Comparison of ENCODE assay signal across 8 mouse cellular contexts in the genomic region with DNA sequence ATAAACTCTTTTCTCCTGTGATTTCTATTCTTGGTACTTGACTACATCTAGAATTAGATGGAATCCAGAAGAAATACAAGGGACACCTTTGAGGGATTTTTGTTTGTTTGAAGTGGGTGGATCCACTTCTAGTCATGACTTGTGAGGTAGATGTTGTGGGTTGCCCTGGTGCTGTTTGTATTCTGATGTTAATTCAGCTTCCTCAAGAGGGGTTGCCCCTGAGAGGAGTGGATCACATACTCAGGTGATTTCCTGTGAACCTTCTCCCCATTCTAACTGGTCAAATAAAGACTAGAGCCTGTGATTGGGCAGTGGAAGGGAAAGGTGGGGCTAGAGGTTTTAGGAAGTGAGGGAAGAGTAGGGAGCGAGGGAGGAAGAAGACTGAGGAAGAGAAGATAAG. TPM values are rescaled to one million over a fixed set of nuclear protein-coding genes. Genes with fewer than 3 reads are reported as not detected.
DNase-seq lines count a peak whose midpoint lies in the region; ATAC-seq and TF ChIP-seq lines count a peak whose summit lies in the region.

No protein-coding gene starts in this region.

- no peak for ATAC-seq in hindbrain, embryonic 15.5 days (ENCODE audit: low FRiP score, low read depth)
- peak; percentile 9; the same call in 1 of the 2 replicates for ATAC-seq in midbrain, embryonic 15.5 days (replicated peaks)

- peaks cover 7% of the 10 kb centered on the region; the same call in 1 of the 2 replicates for H3K4me1 ChIP-seq in kidney, adult 2 months (ENCODE audit: control insufficient read depth, insufficient read depth, low read length)
- H3K4me1 ChIP-seq in hindbrain, embryonic 15.5 days (replicated peaks): peaks cover 12% of the 10 kb centered on the region
- peaks cover 8% of the 10 kb centered on the region for H3K4me1 ChIP-seq in midbrain, embryonic 15.5 days

- no peak overlapping the region for H3K4me3 ChIP-seq in kidney, adult 2 months (ENCODE audit: insufficient read depth, low read depth, low read length)
- H3K4me3 ChIP-seq in hindbrain, embryonic 15.5 days: peak overlapping the region; percentile 56
- H3K4me3 ChIP-seq in midbrain, embryonic 15.5 days: peak overlapping the region; percentile 54

- peak overlapping the region; percentile 68 for H3K4me2 ChIP-seq in hindbrain, embryonic 15.5 days
- H3K4me2 ChIP-seq in midbrain, embryonic 15.5 days: peak overlapping the region; percentile 62

- H3K36me3 ChIP-seq in kidney, adult 2 months (ENCODE audit: control insufficient read depth, insufficient read depth, low read length): peaks cover 3% of the 10 kb centered on the region; the same call in 1 of the 2 replicates
- peaks cover 10% of the 10 kb centered on the region for H3K36me3 ChIP-seq in hindbrain, embryonic 15.5 days
- H3K36me3 ChIP-seq in midbrain, embryonic 15.5 days (replicated peaks): peaks cover 18% of the 10 kb centered on the region

- DNase-seq in kidney, adult 2 months: no peak
- no peak for DNase-seq in kidney, adult 8-10 months
- peak; percentile 6 for DNase-seq in NIH3T3 (ENCODE audit: low read depth)
- no peak for DNase-seq in thymus, postnatal 0 days (ENCODE audit: low spot score)
- DNase-seq in gastrocnemius, postnatal 10 days: no peak
- DNase-seq in c-Kit-positive CD71-positive TER-119-positive erythroid progenitor cells, embryonic 14.5 days (ENCODE audit: low spot score): no peak

- WGBS in kidney, adult 2 months: 72% methylated on average over 1 of the region's 1 CpGs
- 71% methylated on average over 1 of the region's 1 CpGs for WGBS in hindbrain, embryonic 15.5 days
- WGBS in midbrain, embryonic 15.5 days: 87% methylated on average over 1 of the region's 1 CpGs

- H3K27me3 ChIP-seq in kidney, adult 2 months (replicated peaks; ENCODE audit: control insufficient read depth, insufficient read depth, low read length): no peaks in the 10 kb centered on the region
- H3K27me3 ChIP-seq in hindbrain, embryonic 15.5 days: no peaks in the 10 kb centered on the region
- no peaks in the 10 kb centered on the region for H3K27me3 ChIP-seq in midbrain, embryonic 15.5 days (replicated peaks)

- H3K9me3 ChIP-seq in hindbrain, embryonic 15.5 days: 0 out of 2 replicates have a peak, but pooled peaks cover 5% of the 10 kb centered on the region
- H3K9me3 ChIP-seq in midbrain, embryonic 15.5 days: 0 out of 2 replicates have a peak, but pooled peaks cover 3% of the 10 kb centered on the region

- H3K27ac ChIP-seq in kidney, adult 2 months (ENCODE audit: insufficient read depth, low read depth, low read length): peak overlapping the region; percentile 78
- peak overlapping the region; percentile 79 for H3K27ac ChIP-seq in hindbrain, embryonic 15.5 days (replicated peaks)
- peak overlapping the region; percentile 74; the same call in 1 of the 2 replicates for H3K27ac ChIP-seq in midbrain, embryonic 15.5 days

- H3K9ac ChIP-seq in hindbrain, embryonic 15.5 days: peak overlapping the region; percentile 57
- peak overlapping the region; percentile 58; the same call in 1 of the 2 replicates for H3K9ac ChIP-seq in midbrain, embryonic 15.5 days

- no peak for TF ChIP-seq CTCF in kidney, adult 2 months (conservative IDR thresholded peaks at IDR 0.05; ENCODE audit: insufficient read depth, insufficient read length, low read depth, low read length)

- TF ChIP-seq POLR2A in kidney, adult 2 months (IDR thresholded peaks at IDR 0.05; ENCODE audit: low read depth, low read length): no peak

RNA-seq across cellular contexts. Expression of a gene that starts 15.8 kb away (rescaled TPM):
- polyA plus RNA-seq in kidney, adult 2 months (2012; rRNA removed): 0.15 and 0.48 TPM in 2 replicates
- 8.9 TPM in 2 replicates for polyA plus RNA-seq in hindbrain, embryonic 15.5 days (2015; fragmentation: Nextera tagmentation; extraction: Ambion mirVana)
- polyA plus RNA-seq in midbrain, embryonic 15.5 days (2015; fragmentation: Nextera tagmentation; extraction: Ambion mirVana): 9.3 and 9.5 TPM in 2 replicates
- 5.3 and 5.7 TPM in 2 replicates for polyA plus RNA-seq in thymus, postnatal 0 days (2015; fragmentation: Nextera tagmentation; extraction: Ambion mirVana)
- total RNA-seq in gastrocnemius, postnatal 10 days (2021): 1 to 10 TPM; 1.5 to 1.6 TPM

RNA-seq across cellular contexts. Expression of a gene that starts 21.0 kb away (rescaled TPM):
- polyA plus RNA-seq in kidney, adult 2 months (2012; rRNA removed): 0.16 and 0.19 TPM in 2 replicates
- polyA plus RNA-seq in hindbrain, embryonic 15.5 days (2015; fragmentation: Nextera tagmentation; extraction: Ambion mirVana): 5.7 and 6.7 TPM in 2 replicates
- 7.3 and 8.1 TPM in 2 replicates for polyA plus RNA-seq in midbrain, embryonic 15.5 days (2015; fragmentation: Nextera tagmentation; extraction: Ambion mirVana)
- polyA plus RNA-seq in thymus, postnatal 0 days (2015; fragmentation: Nextera tagmentation; extraction: Ambion mirVana): 3.7 and 3.8 TPM in 2 replicates
- 1 to 10 TPM in 1 of 2 experiments, under 1 TPM in 1; 0.92 to 1.5 TPM for total RNA-seq in gastrocnemius, postnatal 10 days (2021)

RNA-seq across cellular contexts. Expression of a gene that starts 26.5 kb away (rescaled TPM):
- polyA plus RNA-seq in kidney, adult 2 months (2012; rRNA removed): 4.0 and 5.0 TPM in 2 replicates
- 0.85 and 2.0 TPM in 2 replicates for polyA plus RNA-seq in hindbrain, embryonic 15.5 days (2015; fragmentation: Nextera tagmentation; extraction: Ambion mirVana)
- polyA plus RNA-seq in midbrain, embryonic 15.5 days (2015; fragmentation: Nextera tagmentation; extraction: Ambion mirVana): 0.86 and 1.0 TPM in 2 replicates
- 1.4 and 1.6 TPM in 2 replicates for polyA plus RNA-seq in thymus, postnatal 0 days (2015; fragmentation: Nextera tagmentation; extraction: Ambion mirVana)
- 1 to 10 TPM; 1.1 to 2.1 TPM for total RNA-seq in gastrocnemius, postnatal 10 days (2021)

RNA-seq across cellular contexts. Expression of a gene that starts 34.1 kb away (rescaled TPM):
- polyA plus RNA-seq in kidney, adult 2 months (2012; rRNA removed): 0.31 and 0.53 TPM in 2 replicates
- 0.06 and 0.20 TPM in 2 replicates for polyA plus RNA-seq in hindbrain, embryonic 15.5 days (2015; fragmentation: Nextera tagmentation; extraction: Ambion mirVana)
- polyA plus RNA-seq in midbrain, embryonic 15.5 days (2015; fragmentation: Nextera tagmentation; extraction: Ambion mirVana): not detected in 2 replicates
- 0.09 TPM in 1 of 2 replicates, not detected in the other for polyA plus RNA-seq in thymus, postnatal 0 days (2015; fragmentation: Nextera tagmentation; extraction: Ambion mirVana)
- under 1 TPM; 0.38 to 0.56 TPM for total RNA-seq in gastrocnemius, postnatal 10 days (2021)

RNA-seq across cellular contexts. Expression of a gene that starts 39.5 kb away (rescaled TPM):
- 0.31 and 0.39 TPM in 2 replicates for polyA plus RNA-seq in kidney, adult 2 months (2012; rRNA removed)
- polyA plus RNA-seq in hindbrain, embryonic 15.5 days (2015; fragmentation: Nextera tagmentation; extraction: Ambion mirVana): 4.0 and 4.4 TPM in 2 replicates
- 4.6 and 5.0 TPM in 2 replicates for polyA plus RNA-seq in midbrain, embryonic 15.5 days (2015; fragmentation: Nextera tagmentation; extraction: Ambion mirVana)
- polyA plus RNA-seq in thymus, postnatal 0 days (2015; fragmentation: Nextera tagmentation; extraction: Ambion mirVana): 1.6 and 1.7 TPM in 2 replicates
- 1 to 10 TPM; 3.6 TPM for total RNA-seq in gastrocnemius, postnatal 10 days (2021)
